Mouse (Mus musculus): ENCODE results near the gene Nav2.

The Nav2 gene

GRCm38 (mm10) chr7:49440333-49440969, 531.9 kb downstream of the Nav2 start:
- no peak for DNase-seq (ENCODE audit: low spot score in 2 of 2)

GRCm38 (mm10) chr7:49442174-49442573, 533.7 kb downstream of the Nav2 start:
- no peak for DNase-seq (ENCODE audit: low spot score in 2 of 2)

- DNase-seq (ENCODE audit: low spot score in 2 of 2): no peak
Observed at GRCm38 (mm10) chr7:49448580-49448979, 540.1 kb downstream of the Nav2 start.

- no peak for DNase-seq (ENCODE audit: low spot score in 2 of 2)
Observed at GRCm38 (mm10) chr7:49450261-49451141, 542.0 kb downstream of the Nav2 start.

- DNase-seq (ENCODE audit: low spot score in 2 of 2): no peak
Observed at GRCm38 (mm10) chr7:49451240-49451639, 542.7 kb downstream of the Nav2 start.

GRCm38 (mm10) chr7:49452274-49452673, 543.8 kb downstream of the Nav2 start:
- no peak for DNase-seq (ENCODE audit: low spot score in 2 of 2)

GRCm38 (mm10) chr7:49454601-49455000, 546.1 kb downstream of the Nav2 start:
- DNase-seq (ENCODE audit: low spot score in 2 of 2): no peak

- peak; percentile 43 to 65 for DNase-seq (ENCODE audit: low spot score in 2 of 2)
Observed at GRCm38 (mm10) chr7:49456148-49456547, 547.6 kb downstream of the Nav2 start.

- no peak for DNase-seq (ENCODE audit: low spot score in 2 of 2)
Observed at GRCm38 (mm10) chr7:49457398-49457797, 548.9 kb downstream of the Nav2 start.

- DNase-seq (ENCODE audit: low spot score in 2 of 2): no peak
Observed at GRCm38 (mm10) chr7:49457890-49458289, 549.4 kb downstream of the Nav2 start.

- DNase-seq (ENCODE audit: low spot score in 2 of 2): no peak
Observed at GRCm38 (mm10) chr7:49462328-49462811, 553.9 kb downstream of the Nav2 start.

- DNase-seq (ENCODE audit: low spot score in 2 of 2): peak in 1 of 2 experiments; percentile 18
Observed at GRCm38 (mm10) chr7:49467861-49468260, 559.3 kb downstream of the Nav2 start.

- DNase-seq (ENCODE audit: low spot score in 2 of 2): no peak
Observed at GRCm38 (mm10) chr7:49468492-49469205, 560.1 kb downstream of the Nav2 start.

- peak; percentile 45 to 46 for DNase-seq (ENCODE audit: low spot score in 2 of 2)
Observed at GRCm38 (mm10) chr7:49471278-49471677, 562.8 kb downstream of the Nav2 start.

- no peak for DNase-seq (ENCODE audit: low spot score in 2 of 2)
Observed at GRCm38 (mm10) chr7:49475282-49475681, 566.8 kb downstream of the Nav2 start.

GRCm38 (mm10) chr7:49476163-49476562, 567.6 kb downstream of the Nav2 start:
- no peak for DNase-seq (ENCODE audit: low spot score in 2 of 2)

GRCm38 (mm10) chr7:49476666-49477065, 568.1 kb downstream of the Nav2 start:
- peak in 1 of 2 experiments; percentile 42 for DNase-seq (ENCODE audit: low spot score in 2 of 2)

- no peak for DNase-seq (ENCODE audit: low spot score in 2 of 2)
Observed at GRCm38 (mm10) chr7:49477076-49477975, 568.8 kb downstream of the Nav2 start.

- DNase-seq (ENCODE audit: low spot score in 2 of 2): no peak
Observed at GRCm38 (mm10) chr7:49477976-49478349, 569.4 kb downstream of the Nav2 start.

- no peak for DNase-seq (ENCODE audit: low spot score in 2 of 2)
Observed at GRCm38 (mm10) chr7:49478886-49479285, 570.4 kb downstream of the Nav2 start.

GRCm38 (mm10) chr7:49480962-49481361, 572.4 kb downstream of the Nav2 start:
- DNase-seq (ENCODE audit: low spot score in 2 of 2): no peak
